Mouse (Mus musculus): Measurements from ENCODE around the gene Zfhx2. TPM values are rescaled to one million over a fixed set of nuclear protein-coding genes. Genes with fewer than 3 reads are reported as not detected.
"Not testable (repeated sequence)": the region's sequence is repeated elsewhere in the genome, so short reads cannot be mapped to it uniquely, and the experiment has no call there.

The Zfhx2 gene
- polyA plus RNA-seq, 1 experiment from 2014 or later: 3.8 TPM

- Histone ChIP-seq H3K4me3 (ENCODE audit: low read length) (no peak overlapping the region), H3K4me2 (ENCODE audit: low read depth, low read length) (no peak overlapping the region), H3K36me3 (ENCODE audit: control insufficient read depth, insufficient read depth, low read length) (no peaks in the 10 kb centered on the region), H3K9ac (ENCODE audit: low read length) (no peak overlapping the region), H3K4me1 (replicated peaks; ENCODE audit: control insufficient read depth, insufficient read depth, low read length) (peaks cover 3% of the 10 kb centered on the region), H3K27ac (ENCODE audit: low read length) (no peak overlapping the region), H3K27me3 (ENCODE audit: control insufficient read depth, insufficient read depth, low read depth, low read length) (no peaks in the 10 kb centered on the region), H3K9me3 (ENCODE audit: control insufficient read depth, low read length) (no peaks in the 10 kb centered on the region)
- no peak for ATAC-seq (ENCODE audit: low read depth)
- 64% methylated on average over 5 of the region's 5 CpGs for WGBS
These were observed 32.2 kb downstream of the Zfhx2 start for GRCm38 (mm10) chr14:55059931-55060330.

- H3K9ac ChIP-seq (ENCODE audit: low read length): no peak overlapping the region
- H3K4me1 ChIP-seq (replicated peaks; ENCODE audit: control insufficient read depth, insufficient read depth, low read length): peaks cover 3% of the 10 kb centered on the region
- H3K36me3 ChIP-seq (ENCODE audit: control insufficient read depth, insufficient read depth, low read length): no peaks in the 10 kb centered on the region
- 75% methylated on average over 1 of the region's 1 CpGs for WGBS
- H3K27ac ChIP-seq (ENCODE audit: low read length): no peak overlapping the region
- no peak overlapping the region for H3K4me2 ChIP-seq (ENCODE audit: low read depth, low read length)
- H3K4me3 ChIP-seq (ENCODE audit: low read length): no peak overlapping the region
- no peaks in the 10 kb centered on the region for H3K27me3 ChIP-seq (ENCODE audit: control insufficient read depth, insufficient read depth, low read depth, low read length)
- ATAC-seq (ENCODE audit: low read depth): no peak
- no peaks in the 10 kb centered on the region for H3K9me3 ChIP-seq (ENCODE audit: control insufficient read depth, low read length)
These were observed 33.1 kb downstream of the Zfhx2 start for GRCm38 (mm10) chr14:55059009-55059408.

DNA sequence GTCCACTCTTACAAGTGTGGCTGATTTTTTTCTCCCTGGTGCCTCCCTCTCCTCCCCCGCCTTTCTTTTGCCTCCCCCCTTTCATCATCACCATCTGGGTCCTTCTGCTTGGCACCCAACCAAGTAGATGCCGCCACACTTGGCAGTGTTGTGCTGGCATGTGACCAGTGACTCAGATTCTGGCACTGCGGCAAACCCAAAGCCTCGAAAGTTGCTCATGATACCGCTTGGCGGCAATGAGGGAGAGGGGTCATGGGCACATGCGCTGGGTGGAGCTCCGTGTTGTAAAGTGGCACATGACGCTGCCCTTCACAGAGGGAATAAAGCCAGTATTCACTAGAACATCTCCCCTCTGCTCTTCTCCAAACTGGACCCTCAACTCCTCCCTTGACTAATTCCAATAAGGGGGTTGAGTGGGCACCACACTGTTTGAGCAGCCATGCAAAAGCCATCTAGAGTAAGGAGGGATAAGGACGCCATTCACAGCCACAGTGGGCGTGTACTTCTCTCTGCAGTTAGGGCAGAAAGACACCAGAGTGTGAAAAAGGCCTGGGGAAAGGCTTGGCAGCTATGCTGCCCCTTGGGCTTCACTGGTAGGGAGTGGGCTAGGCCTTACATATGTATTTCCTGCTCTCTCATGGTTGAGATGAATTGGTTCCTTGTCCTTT, 36.8 kb downstream of the Zfhx2 start:
- no peak overlapping the region for H3K4me3 ChIP-seq (ENCODE audit: low read length)
- no peaks in the 10 kb centered on the region for H3K27me3 ChIP-seq (ENCODE audit: control insufficient read depth, insufficient read depth, low read depth, low read length)
- WGBS: 69% methylated on average over 11 of the region's 11 CpGs
- no peaks in the 10 kb centered on the region for H3K4me1 ChIP-seq (replicated peaks; ENCODE audit: control insufficient read depth, insufficient read depth, low read length)
- no peak overlapping the region for H3K4me2 ChIP-seq (ENCODE audit: low read depth, low read length)
- 0 out of 2 replicates have a peak, but pooled peaks have one; percentile 34 for ATAC-seq (ENCODE audit: low read depth)
- no peaks in the 10 kb centered on the region for H3K36me3 ChIP-seq (ENCODE audit: control insufficient read depth, insufficient read depth, low read length)
- H3K9ac ChIP-seq (ENCODE audit: low read length): no peak overlapping the region
- H3K9me3 ChIP-seq (ENCODE audit: control insufficient read depth, low read length): no peaks in the 10 kb centered on the region
- no peak overlapping the region; the same call in 1 of the 2 replicates for H3K27ac ChIP-seq (ENCODE audit: low read length)

DNA sequence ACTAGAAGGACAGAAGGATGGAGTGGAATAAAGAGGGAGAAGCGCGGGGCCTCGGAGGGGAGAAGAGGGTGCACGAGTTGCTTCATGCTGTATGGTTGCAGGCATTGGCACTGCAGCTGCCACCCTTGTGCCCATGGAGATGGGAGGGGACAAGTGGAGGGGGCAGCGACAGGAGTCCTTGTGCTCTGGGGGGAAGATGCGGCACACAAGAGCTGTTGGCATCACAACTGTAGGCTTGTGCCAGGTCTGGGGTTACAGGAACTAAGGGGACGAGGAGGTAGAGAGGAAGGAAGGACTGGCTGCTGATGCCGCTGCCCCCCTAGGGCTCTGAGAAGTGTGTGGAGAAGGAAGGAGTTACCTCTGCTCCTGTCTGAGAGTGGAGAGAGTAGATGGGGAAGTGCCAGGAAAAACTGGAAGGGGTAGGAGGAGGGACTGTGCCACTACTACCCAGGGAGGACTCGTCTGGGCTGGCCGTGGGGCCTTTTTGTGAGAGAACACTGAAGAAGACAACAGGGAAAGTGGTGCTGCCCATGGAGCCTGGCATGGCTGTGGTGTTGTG, 37.9 kb downstream of the Zfhx2 start:
- Histone ChIP-seq H3K36me3 (ENCODE audit: control insufficient read depth, insufficient read depth, low read length) (no peaks in the 10 kb centered on the region), H3K27me3 (ENCODE audit: control insufficient read depth, insufficient read depth, low read depth, low read length) (no peaks in the 10 kb centered on the region)
- 79% methylated on average over 10 of the region's 10 CpGs for WGBS

GRCm38 (mm10) chr14:55053708-55054190, 38.4 kb downstream of the Zfhx2 start:
- Histone ChIP-seq H3K36me3 (ENCODE audit: control insufficient read depth, insufficient read depth, low read length) (no peaks in the 10 kb centered on the region), H3K9me3 (ENCODE audit: control insufficient read depth, low read length) (no peaks in the 10 kb centered on the region), H3K4me2 (ENCODE audit: low read depth, low read length) (no peak overlapping the region), H3K27ac (ENCODE audit: low read length) (no peak overlapping the region), H3K4me3 (ENCODE audit: low read length) (no peak overlapping the region), H3K9ac (ENCODE audit: low read length) (no peak overlapping the region), H3K4me1 (replicated peaks; ENCODE audit: control insufficient read depth, insufficient read depth, low read length) (no peaks in the 10 kb centered on the region), H3K27me3 (ENCODE audit: control insufficient read depth, insufficient read depth, low read depth, low read length) (no peaks in the 10 kb centered on the region)
- 85% methylated on average over 16 of the region's 17 CpGs for WGBS
- ATAC-seq (ENCODE audit: low read depth): no peak

More for the DNA sequence above, 37.9 kb downstream of the Zfhx2 start:
- Histone ChIP-seq H3K27ac (ENCODE audit: low read length) (no peak overlapping the region), H3K4me3 (ENCODE audit: low read length) (no peak overlapping the region), H3K9ac (ENCODE audit: low read length) (no peak overlapping the region), H3K9me3 (ENCODE audit: control insufficient read depth, low read length) (no peaks in the 10 kb centered on the region), H3K4me2 (ENCODE audit: low read depth, low read length) (no peak overlapping the region), H3K4me1 (replicated peaks; ENCODE audit: control insufficient read depth, insufficient read depth, low read length) (no peaks in the 10 kb centered on the region)
- ATAC-seq (ENCODE audit: low read depth): no peak

- no peak for ATAC-seq (ENCODE audit: low read depth)
- 71% methylated on average over 4 of the region's 4 CpGs for WGBS
These were observed 39.1 kb downstream of the Zfhx2 start for GRCm38 (mm10) chr14:55053050-55053449.

GRCm38 (mm10) chr14:55052496-55052895, 39.6 kb downstream of the Zfhx2 start:
- Histone ChIP-seq H3K36me3 (ENCODE audit: control insufficient read depth, insufficient read depth, low read length) (no peaks in the 10 kb centered on the region), H3K4me2 (ENCODE audit: low read depth, low read length) (no peak overlapping the region), H3K9ac (ENCODE audit: low read length) (no peak overlapping the region), H3K9me3 (ENCODE audit: control insufficient read depth, low read length) (no peaks in the 10 kb centered on the region), H3K4me3 (ENCODE audit: low read length) (no peak overlapping the region), H3K4me1 (replicated peaks; ENCODE audit: control insufficient read depth, insufficient read depth, low read length) (no peaks in the 10 kb centered on the region), H3K27ac (ENCODE audit: low read length) (no peak overlapping the region), H3K27me3 (ENCODE audit: control insufficient read depth, insufficient read depth, low read depth, low read length) (no peaks in the 10 kb centered on the region)
- no peak for ATAC-seq (ENCODE audit: low read depth)
- 77% methylated on average over 9 of the region's 9 CpGs for WGBS

More at GRCm38 (mm10) chr14:55053050-55053449, 39.1 kb downstream of the Zfhx2 start:
- Histone ChIP-seq H3K9ac (ENCODE audit: low read length) (no peak overlapping the region), H3K4me3 (ENCODE audit: low read length) (no peak overlapping the region), H3K27me3 (ENCODE audit: control insufficient read depth, insufficient read depth, low read depth, low read length) (no peaks in the 10 kb centered on the region), H3K9me3 (ENCODE audit: control insufficient read depth, low read length) (no peaks in the 10 kb centered on the region), H3K4me2 (ENCODE audit: low read depth, low read length) (no peak overlapping the region), H3K36me3 (ENCODE audit: control insufficient read depth, insufficient read depth, low read length) (no peaks in the 10 kb centered on the region), H3K27ac (ENCODE audit: low read length) (no peak overlapping the region), H3K4me1 (replicated peaks; ENCODE audit: control insufficient read depth, insufficient read depth, low read length) (no peaks in the 10 kb centered on the region)

GRCm38 (mm10) chr14:55047971-55048531, 44.1 kb downstream of the Zfhx2 start:
- WGBS: 43% methylated on average over 2 of the region's 2 CpGs
- no peak for ATAC-seq (ENCODE audit: low read depth)
- Histone ChIP-seq H3K4me2 (ENCODE audit: low read depth, low read length) (no peak overlapping the region), H3K36me3 (ENCODE audit: control insufficient read depth, insufficient read depth, low read length) (no peaks in the 10 kb centered on the region), H3K9ac (ENCODE audit: low read length) (no peak overlapping the region), H3K4me3 (ENCODE audit: low read length) (no peak overlapping the region), H3K9me3 (ENCODE audit: control insufficient read depth, low read length) (no peaks in the 10 kb centered on the region), H3K27me3 (ENCODE audit: control insufficient read depth, insufficient read depth, low read depth, low read length) (no peaks in the 10 kb centered on the region), H3K27ac (ENCODE audit: low read length) (no peak overlapping the region), H3K4me1 (replicated peaks; ENCODE audit: control insufficient read depth, insufficient read depth, low read length) (no peaks in the 10 kb centered on the region)

GRCm38 (mm10) chr14:55043694-55044093, 48.4 kb downstream of the Zfhx2 start:
- H3K4me1 ChIP-seq (replicated peaks; ENCODE audit: control insufficient read depth, insufficient read depth, low read length); H3K9ac ChIP-seq (ENCODE audit: low read length); ATAC-seq (ENCODE audit: low read depth); H3K4me3 ChIP-seq (ENCODE audit: low read length); H3K36me3 ChIP-seq (ENCODE audit: control insufficient read depth, insufficient read depth, low read length); H3K27ac ChIP-seq (ENCODE audit: low read length); H3K27me3 ChIP-seq (ENCODE audit: control insufficient read depth, insufficient read depth, low read depth, low read length); H3K9me3 ChIP-seq (ENCODE audit: control insufficient read depth, low read length); H3K4me2 ChIP-seq (ENCODE audit: low read depth, low read length): not testable (repeated sequence)
- WGBS: no CpG with 5 or more reads among the region's 2 CpGs
